Mouse (Mus musculus) bone marrow macrophage, adult 2 months (primary cell): ENCODE data around the gene Setd7.

Source experiments
- CTCF ChIP-seq: IDR thresholded peaks from 2 replicates; pipeline ENCODE4 v1.5.1; 2012; ENCODE audit warnings: low read depth, mild to moderate bottlenecking, low read length, moderate library complexity
- POLR2A ChIP-seq: IDR thresholded peaks from 2 replicates; pipeline ENCODE4 v1.6.1; 2012; ENCODE audit warnings: mild to moderate bottlenecking, low read depth, low read length, borderline replicate concordance

- no peak for TF ChIP-seq POLR2A
- TF ChIP-seq CTCF = no peak
Measured at GRCm38 (mm10) chr3:51540659-51541058, 20.0 kb downstream of the Setd7 start.
